Mouse (Mus musculus): Measurements from ENCODE around the gene Calcb. TPM values are rescaled to one million over a fixed set of nuclear protein-coding genes. Genes with fewer than 3 reads are reported as not detected.
"Not testable (repeated sequence)": the region's sequence is repeated elsewhere in the genome, so short reads cannot be mapped to it uniquely, and the experiment has no call there.

Gene Calcb
- polyA plus RNA-seq, 1 experiment: not detected

- Histone ChIP-seq H3K4me1 (ENCODE audit: control insufficient read depth, insufficient read depth, low read length) (no peaks in the 10 kb centered on the region), H3K4me3 (replicated peaks; ENCODE audit: control insufficient read depth, low read depth, low read length) (no peak overlapping the region), H3K27ac (ENCODE audit: control insufficient read depth, insufficient read depth, low read depth, low read length, poor library complexity) (no peak overlapping the region)
- 6% methylated on average over 17 of the region's 17 CpGs for WGBS
- TF ChIP-seq CTCF (IDR thresholded peaks at IDR 0.05; ENCODE audit: control insufficient read depth, insufficient read depth, low read length) (peak; percentile 30; the same call in 1 of the 2 replicates), POLR2A (IDR thresholded peaks at IDR 0.05; ENCODE audit: borderline replicate concordance, control insufficient read depth, low read depth, low read length) (no peak)
These were observed 1.1 kb downstream of the Calcb start for GRCm38 (mm10) chr7:114719381-114720131.

- TF ChIP-seq CTCF (IDR thresholded peaks at IDR 0.05; ENCODE audit: control insufficient read depth, insufficient read depth, low read length): peak; percentile 30; the same call in 1 of the 2 replicates
- not testable (repeated sequence) for H3K4me3 ChIP-seq (replicated peaks; ENCODE audit: control insufficient read depth, low read depth, low read length); H3K4me1 ChIP-seq (ENCODE audit: control insufficient read depth, insufficient read depth, low read length); H3K27ac ChIP-seq (ENCODE audit: control insufficient read depth, insufficient read depth, low read depth, low read length, poor library complexity)
- WGBS: 63% methylated on average over 4 of the region's 4 CpGs
These were observed 11.3 kb downstream of the Calcb start for GRCm38 (mm10) chr7:114729696-114730095.

GRCm38 (mm10) chr7:114731175-114731574 is 12.7 kb downstream of the Calcb start:
- WGBS: 68% methylated on average over 6 of the region's 6 CpGs
- no peak overlapping the region for H3K4me3 ChIP-seq (replicated peaks; ENCODE audit: control insufficient read depth, low read depth, low read length)
- no peak for TF ChIP-seq CTCF (IDR thresholded peaks at IDR 0.05; ENCODE audit: control insufficient read depth, insufficient read depth, low read length)
- TF ChIP-seq POLR2A (IDR thresholded peaks at IDR 0.05; ENCODE audit: borderline replicate concordance, control insufficient read depth, low read depth, low read length): no peak
- H3K4me1 ChIP-seq (ENCODE audit: control insufficient read depth, insufficient read depth, low read length): no peaks in the 10 kb centered on the region
- no peak overlapping the region for H3K27ac ChIP-seq (ENCODE audit: control insufficient read depth, insufficient read depth, low read depth, low read length, poor library complexity)

- H3K4me3 ChIP-seq (replicated peaks; ENCODE audit: control insufficient read depth, low read depth, low read length); H3K4me1 ChIP-seq (ENCODE audit: control insufficient read depth, insufficient read depth, low read length); H3K27ac ChIP-seq (ENCODE audit: control insufficient read depth, insufficient read depth, low read depth, low read length, poor library complexity): not testable (repeated sequence)
- peak; percentile 32; the same call in 1 of the 2 replicates for TF ChIP-seq CTCF (IDR thresholded peaks at IDR 0.05; ENCODE audit: control insufficient read depth, insufficient read depth, low read length)
- WGBS: 46% methylated on average over 4 of the region's 4 CpGs
These were observed 13.3 kb downstream of the Calcb start for GRCm38 (mm10) chr7:114731700-114732099.

GRCm38 (mm10) chr7:114736256-114736655 is 17.8 kb downstream of the Calcb start:
- 84% methylated on average over 5 of the region's 5 CpGs for WGBS
- Histone ChIP-seq H3K4me1 (ENCODE audit: control insufficient read depth, insufficient read depth, low read length) (no peaks in the 10 kb centered on the region), H3K27ac (ENCODE audit: control insufficient read depth, insufficient read depth, low read depth, low read length, poor library complexity) (no peak overlapping the region), H3K4me3 (replicated peaks; ENCODE audit: control insufficient read depth, low read depth, low read length) (no peak overlapping the region)
- TF ChIP-seq CTCF (IDR thresholded peaks at IDR 0.05; ENCODE audit: control insufficient read depth, insufficient read depth, low read length) (no peak), POLR2A (IDR thresholded peaks at IDR 0.05; ENCODE audit: borderline replicate concordance, control insufficient read depth, low read depth, low read length) (no peak)

GRCm38 (mm10) chr7:114738166-114738565 is 19.7 kb downstream of the Calcb start:
- no peak overlapping the region for H3K27ac ChIP-seq (ENCODE audit: control insufficient read depth, insufficient read depth, low read depth, low read length, poor library complexity)
- H3K4me3 ChIP-seq (replicated peaks; ENCODE audit: control insufficient read depth, low read depth, low read length): no peak overlapping the region
- TF ChIP-seq CTCF (IDR thresholded peaks at IDR 0.05; ENCODE audit: control insufficient read depth, insufficient read depth, low read length) (no peak), POLR2A (IDR thresholded peaks at IDR 0.05; ENCODE audit: borderline replicate concordance, control insufficient read depth, low read depth, low read length) (no peak)
- H3K4me1 ChIP-seq (ENCODE audit: control insufficient read depth, insufficient read depth, low read length): no peaks in the 10 kb centered on the region

GRCm38 (mm10) chr7:114740360-114741165 is 22.1 kb downstream of the Calcb start:
- Histone ChIP-seq H3K4me3 (replicated peaks; ENCODE audit: control insufficient read depth, low read depth, low read length) (no peak overlapping the region), H3K4me1 (ENCODE audit: control insufficient read depth, insufficient read depth, low read length) (no peaks in the 10 kb centered on the region), H3K27ac (ENCODE audit: control insufficient read depth, insufficient read depth, low read depth, low read length, poor library complexity) (no peak overlapping the region)
- whole genome bisulfite sequencing: 38% methylated on average over 6 of the region's 6 CpGs
- no peak for TF ChIP-seq CTCF (IDR thresholded peaks at IDR 0.05; ENCODE audit: control insufficient read depth, insufficient read depth, low read length)
- no peak for TF ChIP-seq POLR2A (IDR thresholded peaks at IDR 0.05; ENCODE audit: borderline replicate concordance, control insufficient read depth, low read depth, low read length)

- Histone ChIP-seq H3K4me1 (ENCODE audit: control insufficient read depth, insufficient read depth, low read length) (no peaks in the 10 kb centered on the region), H3K27ac (ENCODE audit: control insufficient read depth, insufficient read depth, low read depth, low read length, poor library complexity) (no peak within 1 kb of the TSS), H3K4me3 (replicated peaks; ENCODE audit: control insufficient read depth, low read depth, low read length) (no peak within 1 kb of the TSS)
- 75% methylated on average over 5 of the region's 5 CpGs for WGBS
- TF ChIP-seq POLR2A (IDR thresholded peaks at IDR 0.05; ENCODE audit: borderline replicate concordance, control insufficient read depth, low read depth, low read length) (no peak), CTCF (IDR thresholded peaks at IDR 0.05; ENCODE audit: control insufficient read depth, insufficient read depth, low read length) (no peak)
These were observed 24.8 kb downstream of the Calcb start, which contains the start of gene Insc for GRCm38 (mm10) chr7:114743022-114743780. TSS of gene Insc (plus strand) at chr7:114743694.

Data from bone marrow, adult 2 months (tissue).